Mouse (Mus musculus) naive thymus-derived CD4-positive, alpha-beta T cell, adult 2 months (primary cell): ENCODE data around the gene Qk.

Source experiments
- DNase-seq: peaks from one replicate; pipeline ENCODE4 v3.0.0-alpha.2; 2011; ENCODE audit warnings: low read depth

The Qk gene

DNA sequence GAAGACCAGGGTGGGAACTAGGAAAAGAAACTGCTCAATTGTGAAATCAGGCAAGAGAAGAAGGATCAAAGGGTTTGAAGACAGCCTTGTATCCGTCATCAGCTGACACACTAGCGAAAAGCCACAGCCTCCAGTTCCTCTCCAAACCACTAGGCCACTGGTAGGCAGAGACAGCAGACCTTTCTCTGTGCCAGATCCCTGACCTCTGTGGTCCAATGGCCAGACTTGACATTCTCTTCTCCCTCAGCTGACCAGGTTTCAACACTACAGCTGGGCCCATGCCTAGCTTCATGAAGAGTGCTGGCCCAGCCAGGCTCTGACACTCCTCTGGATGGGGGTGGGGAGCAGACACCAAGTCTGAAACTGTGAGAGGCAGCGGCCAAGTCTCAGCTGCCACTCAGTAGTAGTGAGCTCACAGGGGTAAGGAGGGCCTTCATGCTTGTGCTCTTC is 7.0 kb upstream of the Qk start:
- DNase-seq = no peak

DNA sequence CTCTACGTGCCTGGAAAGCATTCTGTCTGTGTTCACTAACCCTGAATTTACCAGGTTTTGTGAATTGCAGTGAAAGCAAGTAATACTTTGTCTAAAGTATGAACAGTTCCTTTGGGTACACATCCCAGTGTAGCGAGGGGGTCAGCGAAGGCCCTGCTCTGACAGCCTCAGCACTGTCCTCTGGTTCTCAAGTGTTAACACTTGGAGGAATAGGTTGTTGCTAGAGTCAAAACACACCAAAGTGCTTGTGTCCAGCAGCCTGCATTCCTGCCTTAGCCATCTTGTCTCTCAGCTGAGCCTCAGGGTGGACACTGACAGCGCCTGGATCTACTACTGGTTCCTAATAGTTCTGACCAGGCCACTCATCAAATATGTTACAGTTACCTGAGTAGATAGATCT is 6.3 kb upstream of the Qk start:
- no peak for DNase-seq

DNA sequence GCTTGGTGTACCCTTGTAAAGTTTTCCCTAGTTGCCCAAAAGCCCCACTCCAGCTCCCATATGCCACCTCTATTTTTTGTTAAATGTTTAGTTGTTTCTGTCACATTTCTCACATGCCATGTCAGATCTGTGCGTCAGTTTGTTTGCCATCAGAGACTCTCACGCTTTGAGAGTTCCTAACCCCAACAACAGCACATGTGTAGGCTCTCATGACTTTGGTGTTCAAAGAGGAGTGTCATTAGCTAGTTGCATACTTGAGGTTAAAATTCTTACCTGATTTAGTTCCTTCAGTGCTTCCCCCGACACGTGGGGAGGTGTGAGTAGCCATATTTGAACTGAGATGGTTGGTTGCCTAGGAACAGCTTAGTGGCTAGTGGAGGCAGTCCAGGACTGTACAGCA is 2.1 kb upstream of the Qk start:
- no peak for DNase-seq

DNA sequence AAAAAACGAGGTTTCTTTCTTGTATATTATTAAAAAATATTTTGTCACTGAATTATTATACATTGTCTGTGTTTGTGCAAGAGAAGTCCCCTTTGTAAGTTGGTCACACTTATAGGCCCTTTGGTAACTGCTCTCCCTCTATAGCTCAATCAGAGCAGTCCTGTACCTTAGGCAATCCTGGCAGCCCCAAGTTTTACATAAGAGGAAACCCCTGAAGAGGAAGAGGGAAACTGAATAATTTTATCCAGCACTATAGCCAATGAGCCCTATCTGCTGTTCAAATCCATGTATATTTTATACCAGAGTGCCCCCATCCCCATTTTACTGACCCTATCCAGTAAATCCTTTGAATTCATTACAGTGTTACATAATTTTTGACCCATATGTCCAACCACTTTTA is 1.4 kb upstream of the Qk start:
- no peak for DNase-seq

DNA sequence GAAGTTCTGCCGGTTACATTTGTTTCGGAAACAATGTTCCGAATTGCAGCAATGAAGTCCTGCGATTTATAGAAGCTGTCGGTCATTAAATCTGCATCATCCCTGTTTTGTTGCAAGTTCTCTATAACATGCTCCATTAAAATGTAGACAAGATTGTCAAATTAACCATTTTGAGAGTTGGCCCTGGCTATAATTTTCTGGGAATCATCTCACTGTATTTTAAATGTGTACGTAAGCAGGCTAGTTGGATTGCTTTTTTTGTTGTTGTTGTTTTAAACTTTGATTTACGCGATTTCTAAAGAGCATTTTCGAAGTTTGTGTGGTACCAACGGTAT is 769 bp upstream of the Qk start:
- DNase-seq = no peak

DNA sequence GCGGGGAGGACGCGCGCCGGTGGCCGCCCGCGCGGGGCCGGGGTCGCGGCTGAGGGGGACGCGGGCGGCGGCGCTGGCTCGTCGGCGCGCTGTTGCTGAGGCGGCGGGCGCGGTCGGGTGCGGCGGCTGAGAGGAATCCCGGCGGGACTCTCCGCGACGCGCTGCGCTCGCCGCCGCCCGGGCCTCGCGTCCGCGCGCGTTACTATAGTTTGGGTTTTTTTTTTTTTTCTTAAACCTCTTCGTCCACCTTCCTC is 296 bp downstream of the Qk start:
- no peak for DNase-seq

DNA sequence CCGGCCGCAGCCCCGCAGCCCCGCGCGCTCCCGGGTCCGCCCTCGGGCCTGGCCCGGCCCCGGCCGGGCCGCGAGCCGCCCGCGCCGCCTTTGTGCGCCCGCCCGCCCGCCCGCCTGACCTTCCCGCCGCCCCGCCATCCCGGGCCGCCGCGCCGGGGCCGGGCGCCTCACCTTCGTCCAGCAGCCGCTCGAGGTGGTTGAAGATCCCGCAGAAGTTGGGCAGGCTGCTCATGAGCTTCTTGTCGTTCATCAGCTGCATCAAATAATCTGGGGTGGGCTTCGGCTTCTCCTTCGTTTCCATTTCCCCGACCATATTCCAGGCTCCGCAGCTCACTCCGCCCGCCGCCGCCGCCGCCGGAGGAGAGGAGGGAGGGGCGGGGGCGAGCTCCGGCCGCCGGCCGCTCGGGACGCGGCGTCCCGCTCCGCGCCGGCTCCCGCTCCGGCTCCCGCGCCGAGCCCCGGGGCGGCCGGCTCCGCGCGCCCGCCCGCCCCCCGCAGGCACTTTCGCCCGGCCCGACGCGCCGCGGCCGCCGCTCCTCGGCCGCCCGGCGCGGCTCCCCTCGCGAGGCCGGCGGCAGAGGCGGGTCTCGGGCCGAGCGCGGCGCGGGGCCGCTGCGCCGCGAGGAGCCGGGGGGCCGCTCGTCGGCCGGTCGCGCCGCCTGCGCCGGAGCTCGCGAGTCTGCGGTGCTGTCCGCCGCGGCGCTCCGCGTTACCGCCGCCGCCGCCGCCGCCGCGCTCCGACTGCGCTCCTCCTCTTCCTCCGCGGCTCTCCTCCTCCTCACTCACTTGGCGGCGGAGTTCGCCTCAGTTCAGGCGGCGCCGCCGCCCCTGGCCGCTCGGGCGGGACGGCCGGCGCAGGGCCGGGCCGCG is 858 bp downstream of the Qk start:
- peak; percentile 82 for DNase-seq

DNA sequence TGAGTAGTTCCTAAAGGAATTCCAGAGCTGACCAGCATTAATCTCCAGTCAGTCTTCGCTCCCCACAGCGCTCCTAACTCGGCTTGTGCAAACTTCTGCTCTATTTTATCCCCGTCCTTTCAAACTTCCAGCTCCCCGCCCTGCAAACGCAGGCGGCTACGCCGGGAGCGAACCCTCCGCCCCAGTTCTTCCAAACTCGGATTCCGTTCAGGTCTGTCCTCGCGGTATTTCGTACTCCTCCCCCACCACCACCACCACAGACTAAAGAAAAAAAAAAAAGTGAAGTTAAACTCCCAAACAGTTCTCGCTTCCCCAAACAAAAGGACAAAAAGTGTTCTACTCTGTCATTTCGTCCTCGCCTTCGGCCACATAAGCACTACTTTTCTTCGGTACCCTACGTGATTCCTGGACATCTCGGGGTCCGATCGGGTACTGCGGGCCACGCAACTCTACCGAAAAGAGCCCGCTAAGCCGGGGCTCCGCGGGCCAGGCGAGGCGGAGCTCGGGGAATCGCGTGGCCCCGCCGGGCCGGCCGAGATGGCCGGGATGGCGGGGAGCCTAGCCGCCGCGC is 1.6 kb downstream of the Qk start:
- DNase-seq = peak; percentile 59

DNA sequence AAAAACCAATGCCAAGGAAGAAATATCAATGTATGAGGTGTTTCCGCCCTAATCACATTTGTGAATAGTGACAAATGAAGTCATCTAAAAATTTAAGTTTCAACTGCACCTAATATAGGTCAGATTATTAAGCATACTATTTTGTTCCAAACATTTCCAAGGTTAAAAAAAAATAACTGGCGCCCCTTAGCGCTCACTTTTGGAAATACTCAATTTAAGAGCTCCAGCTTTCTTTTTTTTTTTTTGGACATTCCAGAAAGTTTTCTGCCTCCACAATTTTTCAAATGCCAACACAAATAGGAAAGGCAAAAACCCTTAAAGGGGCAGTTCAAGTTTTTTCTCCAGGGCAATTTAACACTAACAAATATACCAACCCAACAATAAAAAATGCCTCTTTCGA is 2.5 kb downstream of the Qk start:
- peak; percentile 47 for DNase-seq

DNA sequence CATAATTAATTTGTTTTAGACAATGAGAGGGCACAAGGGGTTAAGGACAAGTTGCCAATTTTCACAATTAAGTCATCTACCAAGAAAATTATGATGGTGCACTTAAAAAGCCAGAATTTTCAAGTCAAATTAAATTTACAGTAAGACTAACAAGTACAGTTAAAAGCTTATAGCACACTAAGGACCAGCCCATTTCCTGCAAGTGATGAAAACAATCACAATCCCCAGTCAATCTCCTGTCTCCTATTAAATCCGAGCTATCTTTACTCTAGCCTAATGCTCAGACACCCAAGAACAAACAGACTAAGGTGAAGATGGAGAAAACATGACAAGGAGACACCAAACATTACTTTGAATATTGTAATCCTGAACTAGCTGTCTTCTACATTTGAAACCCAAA is 3.2 kb downstream of the Qk start:
- no peak for DNase-seq

DNA sequence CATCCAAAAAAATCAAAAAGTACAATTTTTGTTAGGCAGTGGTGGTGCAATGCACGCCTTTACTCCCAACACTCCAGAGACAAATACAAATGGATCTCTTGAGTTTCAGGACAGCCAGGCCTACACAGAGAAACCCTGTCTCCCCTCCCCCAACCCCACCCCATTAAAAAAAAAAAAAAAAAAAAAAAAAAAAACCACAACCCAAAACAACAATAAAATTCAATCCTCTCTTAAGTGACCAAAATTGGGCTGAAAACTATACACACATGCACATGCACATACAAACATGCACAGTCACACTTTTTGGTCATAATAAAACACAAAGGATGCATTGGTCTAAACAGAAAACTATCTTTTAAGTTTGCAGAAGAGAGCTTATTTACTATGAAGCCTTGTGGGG is 9.6 kb downstream of the Qk start:
- no peak for DNase-seq

DNA sequence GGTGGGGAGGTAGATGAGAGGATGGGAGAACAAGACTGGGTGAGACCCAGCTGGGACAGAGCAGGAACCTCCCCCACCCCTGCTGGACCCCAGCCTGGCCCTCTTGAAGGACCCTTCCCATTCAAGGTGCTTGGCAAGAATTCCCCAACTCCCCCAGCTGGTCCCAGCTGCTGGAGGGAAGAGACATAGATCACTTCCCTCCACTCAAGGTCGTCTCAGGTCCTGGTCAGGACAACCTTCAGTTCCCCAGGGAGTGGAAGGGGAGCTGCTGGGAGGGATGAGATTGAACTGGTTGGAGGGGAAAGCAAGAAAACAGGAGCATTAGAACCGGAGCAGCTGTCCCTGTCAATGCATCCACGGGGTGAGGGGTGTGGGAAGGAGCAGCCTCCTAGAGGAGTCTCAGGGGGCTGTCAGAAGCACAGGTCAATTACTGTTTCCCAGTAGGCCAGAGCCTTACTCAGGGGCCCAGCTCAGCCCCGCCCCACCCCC is 10.5 kb downstream of the Qk start:
- DNase-seq = no peak

DNA sequence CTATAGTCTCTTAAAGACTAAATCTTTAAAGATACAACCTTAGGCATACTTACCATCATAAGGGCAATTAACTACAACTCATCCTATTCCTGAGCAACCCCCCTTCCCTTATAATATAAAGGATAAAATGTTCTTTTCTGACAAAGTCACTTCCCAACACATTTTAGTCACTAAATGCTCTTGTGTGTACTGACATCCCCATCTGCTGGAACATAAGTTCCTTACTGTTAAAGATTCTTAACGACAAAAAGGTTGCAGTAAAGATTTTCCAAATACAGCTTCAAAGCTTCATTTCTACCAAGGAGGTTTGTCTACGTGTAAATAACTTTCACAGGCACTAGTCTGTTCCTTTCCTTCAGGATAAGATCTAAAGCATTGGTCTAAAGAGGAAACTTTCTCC is 13.2 kb downstream of the Qk start:
- no peak for DNase-seq

DNA sequence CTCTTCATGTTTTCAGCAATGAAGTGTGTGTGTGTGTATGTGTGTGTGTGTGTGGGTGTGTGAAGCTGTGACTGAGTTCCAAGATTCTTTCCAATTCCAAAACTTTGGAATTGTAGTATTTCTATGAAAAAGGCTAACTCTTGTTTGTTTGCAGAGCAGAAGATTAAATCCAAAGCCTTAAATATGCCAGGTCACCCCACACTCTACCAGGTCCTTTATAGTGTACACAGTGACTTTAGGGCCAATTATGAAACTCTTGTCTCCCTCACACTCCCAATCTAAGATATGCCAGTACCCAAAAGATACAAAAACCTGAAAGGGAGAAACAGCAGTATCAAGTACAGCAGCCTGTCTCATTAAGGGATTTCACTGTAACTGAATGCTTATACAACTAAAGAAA is 15.7 kb downstream of the Qk start:
- no peak for DNase-seq

DNA sequence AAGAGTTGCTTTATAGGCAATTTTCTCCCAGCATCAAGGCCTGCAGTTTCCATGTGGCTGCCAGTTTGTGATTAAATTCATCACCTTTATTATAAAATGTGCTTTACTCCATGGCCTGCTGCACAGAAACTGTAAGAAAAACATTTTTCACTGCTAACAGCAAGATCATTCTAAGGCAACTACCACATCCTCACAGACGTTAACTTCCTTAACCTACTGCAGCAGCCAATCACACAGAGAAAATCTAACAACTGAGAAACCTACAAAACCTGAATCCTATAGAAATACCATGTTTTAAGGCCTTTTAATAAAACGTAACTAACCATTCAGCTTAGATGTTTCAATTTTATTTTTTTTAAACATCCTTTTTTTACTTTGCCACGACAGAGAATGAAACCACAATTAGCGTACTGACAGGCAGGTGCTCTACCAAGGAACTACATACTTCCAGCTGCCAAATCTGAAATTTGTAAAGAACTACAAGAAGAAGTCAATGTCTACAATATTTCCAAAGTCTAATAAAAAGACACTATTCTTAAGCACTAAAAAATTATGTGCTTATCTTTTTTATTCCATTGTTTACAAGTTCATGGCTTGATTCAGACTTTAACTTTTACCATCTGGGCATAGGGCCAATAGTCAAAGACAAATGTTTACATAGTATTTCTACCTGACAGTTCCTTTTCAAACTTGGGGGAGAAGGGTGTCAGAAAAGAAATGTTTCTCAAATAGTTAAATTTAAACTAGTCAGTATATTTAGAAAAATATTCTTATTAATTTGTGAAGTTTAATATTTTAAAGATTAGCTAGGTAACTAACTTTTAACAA is 18.5 kb downstream of the Qk start:
- peak; percentile 41 for DNase-seq

DNA sequence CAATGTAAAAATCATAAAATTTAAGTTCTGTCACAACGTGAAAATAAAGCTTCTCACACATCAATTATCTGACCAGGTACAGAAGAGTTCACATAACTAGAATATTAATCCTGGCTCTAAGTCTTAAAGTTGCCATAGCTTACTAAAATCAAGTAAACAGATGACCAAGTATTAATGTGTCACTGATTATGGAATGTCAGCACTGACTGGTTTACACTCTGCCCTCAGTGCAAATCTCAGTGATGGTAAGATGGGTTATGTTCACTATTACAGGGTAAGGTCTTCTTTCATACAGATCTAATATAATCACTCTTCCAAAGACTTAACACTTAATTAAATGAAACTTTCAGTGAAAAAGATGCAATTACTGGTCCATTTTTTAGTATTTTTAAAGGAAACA is 20.3 kb downstream of the Qk start:
- DNase-seq = no peak

DNA sequence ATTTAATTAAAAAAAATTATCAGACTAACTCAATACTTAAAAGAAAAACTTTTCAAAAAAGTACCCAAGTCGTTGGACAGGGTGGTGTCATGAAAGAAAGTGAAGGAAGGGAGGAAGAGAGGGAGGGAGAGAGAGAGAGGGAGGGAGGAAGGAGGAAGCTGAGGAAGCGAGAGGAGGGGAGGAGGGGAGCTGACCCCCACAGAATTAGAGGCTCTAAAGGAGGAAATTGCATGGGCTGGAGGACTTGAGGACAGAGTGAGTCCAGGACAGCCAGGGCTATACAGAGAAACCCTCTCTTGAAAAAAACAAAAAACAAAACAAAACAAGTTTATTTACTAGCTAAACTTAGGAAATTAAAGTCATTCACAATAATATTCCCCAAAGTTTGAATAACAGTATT is 27.1 kb downstream of the Qk start:
- no peak for DNase-seq

DNA sequence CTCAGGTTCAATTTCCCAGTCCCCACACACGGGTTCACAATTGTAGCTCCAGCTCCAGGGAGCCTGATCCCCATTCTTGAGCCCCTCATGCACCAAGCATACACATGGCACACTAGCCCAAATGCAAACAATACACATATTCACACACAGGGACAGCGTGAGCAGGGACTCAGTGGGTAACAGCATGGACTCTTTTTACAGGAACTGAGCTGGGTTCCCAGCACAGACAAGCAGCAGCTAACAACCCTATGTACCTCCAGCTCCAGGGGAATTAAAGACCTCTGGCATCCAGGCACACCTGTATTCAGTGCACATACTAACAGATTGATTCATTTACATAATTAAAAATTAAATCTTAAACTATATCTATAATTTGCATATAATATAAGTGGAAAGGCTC is 34.9 kb downstream of the Qk start:
- DNase-seq = no peak

DNA sequence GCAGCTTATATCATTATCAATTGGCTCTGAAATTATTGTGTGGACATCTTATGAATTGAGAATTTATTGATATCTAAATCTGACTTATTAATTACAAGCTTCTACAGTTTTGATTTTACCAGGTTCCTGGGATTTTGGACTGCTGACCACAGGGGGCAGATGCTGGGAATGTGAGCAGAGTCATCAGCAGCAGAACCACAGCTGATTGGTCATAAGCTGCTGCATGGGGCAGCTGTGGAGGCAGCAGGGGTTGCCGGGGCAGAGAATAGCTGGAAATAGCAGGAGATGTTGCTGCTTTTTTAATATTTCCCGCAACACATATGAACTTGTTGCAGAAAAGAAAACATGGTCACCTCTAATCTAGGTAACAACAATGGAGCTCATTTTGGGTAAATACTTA is 40.1 kb downstream of the Qk start:
- no peak for DNase-seq

DNA sequence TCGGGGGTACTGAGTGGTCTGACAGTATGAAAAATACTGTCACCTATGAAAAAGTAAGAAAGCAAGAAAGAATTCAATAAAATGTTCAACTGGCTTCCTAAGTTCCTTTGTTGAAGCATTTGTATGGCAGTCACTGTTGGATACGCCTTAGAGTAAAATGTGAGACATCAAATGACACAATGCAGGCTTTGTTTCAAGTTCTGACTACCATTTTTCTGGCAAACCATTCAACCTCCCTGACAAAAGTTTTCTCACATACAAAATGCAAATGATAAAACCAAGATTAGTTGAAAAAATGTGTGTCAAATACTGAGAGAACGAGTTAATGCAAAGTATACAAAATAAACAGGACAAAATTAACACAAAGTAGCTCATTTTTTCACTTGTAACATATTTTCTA is 50.1 kb downstream of the Qk start:
- DNase-seq = no peak

DNA sequence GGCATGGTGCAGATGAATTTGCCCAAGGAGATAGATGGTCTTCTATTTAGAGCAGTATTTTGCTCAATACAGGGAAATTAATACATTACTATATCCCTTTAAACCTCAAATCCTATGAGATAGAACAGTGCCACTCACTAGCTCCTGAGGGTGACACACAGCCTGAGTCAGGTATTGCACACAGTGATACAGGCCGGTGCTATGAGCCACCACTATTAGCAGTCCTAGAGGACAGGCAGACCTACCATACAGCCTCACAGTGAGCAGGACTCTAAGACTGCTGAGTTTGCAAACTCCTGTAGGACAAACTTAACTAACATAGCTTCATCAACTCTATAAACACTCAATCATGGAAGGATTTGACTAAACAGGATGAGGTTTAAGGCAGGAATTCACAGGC is 51.2 kb downstream of the Qk start:
- DNase-seq = no peak

DNA sequence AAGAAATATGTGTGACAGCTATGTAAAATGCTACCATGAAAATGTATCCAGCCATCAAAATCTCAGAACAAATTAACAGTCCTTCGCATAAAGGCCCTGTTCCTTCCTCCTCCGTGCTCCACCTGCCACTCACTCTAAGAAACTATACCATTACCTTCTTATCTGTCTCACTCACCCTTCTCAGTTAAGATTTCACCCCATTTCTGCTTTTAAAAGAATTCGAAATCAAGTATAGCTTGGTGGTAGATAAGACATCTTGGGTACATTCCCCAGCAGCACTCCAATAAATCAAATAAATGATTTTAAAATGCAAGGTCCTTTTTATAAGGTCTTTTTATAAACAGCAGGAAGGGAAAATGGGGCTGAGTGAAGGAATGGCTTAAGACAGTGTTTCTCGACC is 53.4 kb downstream of the Qk start:
- DNase-seq = no peak

DNA sequence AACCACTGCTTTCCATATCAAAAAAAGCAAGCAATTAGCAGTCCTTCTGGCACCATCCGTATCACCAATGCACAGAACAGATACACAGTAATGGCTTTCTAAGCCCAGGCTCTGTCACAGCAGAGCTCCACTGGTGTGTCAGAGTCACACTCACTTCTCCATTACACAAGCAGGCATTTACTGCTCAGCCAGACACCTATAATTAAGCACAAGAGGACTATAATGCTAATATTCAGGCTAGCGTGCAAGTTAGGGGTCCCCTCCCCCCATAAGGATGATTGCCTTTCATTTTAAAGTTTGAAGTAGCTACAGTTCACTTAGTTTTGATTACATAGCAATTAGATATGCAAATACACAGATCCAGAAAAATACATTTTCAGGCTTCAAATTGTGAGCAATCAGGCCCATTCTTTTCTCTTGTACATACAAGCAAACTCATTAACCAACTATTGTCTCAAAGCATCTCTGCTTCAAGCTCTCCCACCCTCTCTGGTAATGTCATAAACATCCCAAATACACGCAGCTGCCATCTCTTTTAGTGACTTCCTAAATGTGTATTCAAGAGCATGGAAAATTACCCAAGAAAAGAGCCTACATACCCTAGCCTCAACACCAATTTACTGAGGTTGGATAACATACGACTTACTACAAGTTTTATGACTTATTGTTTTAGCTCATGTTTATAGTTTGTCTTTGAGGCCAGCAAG is 68.2 kb downstream of the Qk start:
- DNase-seq = no peak
